Mouse (Mus musculus) brain, embryonic 14.5 days (tissue): ENCODE results near the gene Zfp663. TPM values are rescaled to one million over a fixed set of nuclear protein-coding genes. Genes with fewer than 3 reads are reported as not detected.

Experiments
- DNase-seq: peaks from one replicate; pipeline ENCODE4 v3.0.0-alpha.2; 2011; ENCODE audit warnings: low read depth
- CTCF ChIP-seq: fragments of 200-500 bp; IDR thresholded peaks from 2 replicates; pipeline ENCODE4 v1.5.1; 2012; ENCODE audit warnings: inconsistent platforms, mild to moderate bottlenecking, moderate library complexity, borderline replicate concordance; ENCODE audit not compliant: insufficient read depth, insufficient read length; ENCODE audit errors: extremely low read depth
- POLR2A ChIP-seq: fragments of 200-500 bp; IDR thresholded peaks from 2 replicates; pipeline ENCODE4 v1.6.1; 2012; ENCODE audit warnings: mild to moderate bottlenecking, inconsistent platforms, borderline replicate concordance; ENCODE audit not compliant: poor library complexity, insufficient read depth, insufficient read length, severe bottlenecking; ENCODE audit errors: extremely low read depth
- polyA plus RNA-seq: library from polyadenylated mRNA; depleted of rRNA; stranded (reverse); fragments of >200 nt; gene quantifications from 2 replicates; pipeline ENCODE4 v1.2.3, GENCODE M21; 2012

Zfp663 gene
- polyA plus RNA-seq, 1 experiment, result 7.2 TPM

DNA sequence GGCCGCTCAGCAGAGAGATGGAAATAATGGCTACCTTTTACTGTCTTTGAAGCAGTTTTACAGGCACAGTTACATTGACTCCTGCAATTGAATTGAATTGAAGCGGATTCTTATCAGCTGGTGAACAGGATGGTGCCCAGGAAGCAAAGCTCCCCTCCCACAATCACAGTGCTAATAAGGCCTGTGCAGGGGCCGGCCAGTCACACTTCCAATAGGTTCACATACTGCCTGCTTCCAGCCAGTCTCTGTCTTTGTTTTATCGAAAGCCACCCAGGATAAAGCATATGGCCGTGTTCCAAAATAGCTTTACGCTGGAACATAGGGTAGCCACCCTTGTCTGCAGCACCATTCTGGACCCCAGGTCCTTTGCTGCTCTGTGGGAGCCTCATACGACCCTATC lies 41.1 kb downstream of the Zfp663 start:
- DNase-seq, result peak; percentile 64

GRCm38 (mm10) chr2:165326304-165327190 lies 42.0 kb downstream of the Zfp663 start, which contains the start of gene Elmo2:
Gene Elmo2 (minus strand): TSS chr2:165326479.
- DNase-seq, result peak; percentile 99
- TF ChIP-seq CTCF (no peak), POLR2A (peak; percentile 88)

More for the DNA sequence above, 41.1 kb downstream of the Zfp663 start:
- no peak for TF ChIP-seq POLR2A
- TF ChIP-seq CTCF, result no peak

GRCm38 (mm10) chr2:165325521-165326303 lies 42.8 kb downstream of the Zfp663 start:
- DNase-seq, result no peak
- no peak for TF ChIP-seq POLR2A
- TF ChIP-seq CTCF, result no peak

GRCm38 (mm10) chr2:165323928-165324327 lies 44.6 kb downstream of the Zfp663 start:
- DNase-seq, result no peak
- TF ChIP-seq CTCF, result no peak
- TF ChIP-seq POLR2A, result no peak

DNA sequence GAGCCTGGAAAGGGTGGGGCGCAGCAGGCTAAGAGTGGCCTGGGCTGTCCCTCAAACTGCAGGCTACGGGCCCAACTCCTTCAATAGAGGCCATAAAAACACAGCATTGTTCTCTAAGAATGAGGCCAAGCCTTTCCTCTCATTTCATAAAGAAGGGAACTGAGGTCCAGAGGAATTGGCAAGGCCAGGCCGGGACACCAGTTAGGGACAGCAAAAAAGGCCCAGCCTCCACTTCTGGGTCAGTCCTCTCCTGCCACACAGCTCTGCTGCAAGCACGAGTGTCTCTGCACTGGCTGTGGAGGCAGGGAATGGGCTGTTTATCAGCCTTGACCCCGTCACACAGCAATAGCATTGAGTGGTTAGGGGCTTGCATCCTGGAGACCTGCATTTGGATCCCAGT lies 45.0 kb downstream of the Zfp663 start:
- TF ChIP-seq CTCF, result no peak
- no peak for TF ChIP-seq POLR2A
- DNase-seq, result no peak

- DNase-seq, result no peak
- no peak for TF ChIP-seq POLR2A
- TF ChIP-seq CTCF, result no peak
These were observed 46.4 kb downstream of the Zfp663 start for GRCm38 (mm10) chr2:165321981-165322735.

- no peak for DNase-seq
- TF ChIP-seq POLR2A (no peak), CTCF (no peak)
These were observed 47.1 kb downstream of the Zfp663 start for GRCm38 (mm10) chr2:165321381-165321888.

DNA sequence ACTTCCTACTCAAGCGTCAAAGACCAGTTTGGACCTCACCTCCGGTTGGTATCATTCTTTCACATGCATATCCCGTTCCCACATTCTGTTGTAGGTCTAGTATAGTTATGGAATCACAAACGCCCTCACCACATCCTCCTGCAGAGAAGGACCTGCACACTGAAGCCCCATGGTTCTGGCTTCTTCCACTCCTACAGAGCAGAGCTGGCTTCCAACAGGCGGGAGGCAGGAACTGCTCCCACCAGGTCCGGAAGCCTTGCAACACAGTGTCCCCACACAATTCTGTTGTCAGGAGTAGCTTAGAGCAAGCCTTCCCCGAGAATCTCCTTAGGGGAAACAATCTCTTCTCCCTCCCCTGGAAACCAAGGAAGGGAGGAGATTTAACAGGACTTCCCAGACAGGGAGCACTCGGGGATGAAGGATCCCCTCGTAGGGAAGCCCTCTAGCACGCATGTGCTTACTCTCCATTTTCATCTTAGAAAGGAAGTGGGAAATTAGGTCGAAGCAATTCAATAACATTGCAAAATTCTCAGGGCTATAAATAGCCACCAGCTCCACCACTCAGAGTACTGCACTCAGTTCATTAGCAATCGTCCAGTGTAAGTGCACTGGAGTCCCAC lies 47.9 kb downstream of the Zfp663 start:
- TF ChIP-seq POLR2A (no peak), CTCF (no peak)
- no peak for DNase-seq

- no peak for DNase-seq
- TF ChIP-seq CTCF, result no peak
- no peak for TF ChIP-seq POLR2A
These were observed 49.0 kb downstream of the Zfp663 start for GRCm38 (mm10) chr2:165319503-165319902.

DNA sequence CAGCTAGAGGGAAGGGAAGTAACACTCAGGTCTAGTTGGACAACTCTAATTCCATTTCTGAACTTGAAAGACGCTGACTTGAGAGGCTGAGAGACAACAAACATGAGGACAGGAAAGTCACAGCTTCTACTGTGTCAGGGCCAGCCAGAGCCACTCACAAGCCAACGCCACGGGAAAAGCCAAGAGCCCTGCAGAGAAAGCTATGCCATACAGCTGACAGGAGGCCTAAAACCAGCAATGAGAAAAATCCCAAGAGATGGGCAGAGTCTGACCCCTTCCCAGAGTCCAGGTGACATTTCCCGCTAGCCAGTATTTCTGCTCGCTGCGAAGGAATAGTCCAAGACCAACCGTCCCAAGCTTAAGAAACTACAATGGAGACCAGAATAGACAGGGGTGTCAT lies 49.6 kb downstream of the Zfp663 start:
- TF ChIP-seq POLR2A (no peak), CTCF (no peak)
- DNase-seq, result no peak
